Mouse (Mus musculus) ES-E14 (cell line): Measurements from ENCODE around the gene Hlcs.

Experiments used
- HCFC1 ChIP-seq: IDR thresholded peaks from 2 replicates; pipeline ENCODE4 v1.6.1; 2012; ENCODE audit warnings: low read length, inconsistent platforms, borderline replicate concordance; ENCODE audit not compliant: insufficient read depth
- MAFK ChIP-seq: IDR thresholded peaks from 2 replicates; pipeline ENCODE4 v1.6.1; 2014; ENCODE audit warnings: mild to moderate bottlenecking, low read depth, low read length, inconsistent platforms; ENCODE audit not compliant: insufficient read depth
- ZC3H11A ChIP-seq: IDR thresholded peaks from 2 replicates; pipeline ENCODE4 v1.6.1; 2012; ENCODE audit warnings: low read depth, mild to moderate bottlenecking, inconsistent platforms, low read length, borderline replicate concordance

GRCm38 (mm10) chr16:94088819-94089692 lies 224.3 kb downstream of the Hlcs start:
- TF ChIP-seq HCFC1 (no peak), ZC3H11A (no peak), MAFK (no peak)
